Mouse (Mus musculus) gonadal fat pad, adult 2 months (tissue): Measurements from ENCODE around the gene Rchy1. TPM values are rescaled to one million over a fixed set of nuclear protein-coding genes. Genes with fewer than 3 reads are reported as not detected.
"Not testable (repeated sequence)": the region's sequence is repeated elsewhere in the genome, so short reads cannot be mapped to it uniquely, and the experiment has no call there.

ENCODE experiments used
- DNase-seq: peaks from one replicate; pipeline ENCODE4 v3.0.0-alpha.2; 2012; ENCODE audit warnings: low read depth
- polyA plus RNA-seq: library from polyadenylated mRNA; depleted of rRNA; stranded (reverse); fragments of >200 nt; gene quantifications from 2 replicates; pipeline ENCODE4 v1.2.3, GENCODE M21; 2012; rRNA removed

Gene Rchy1
- polyA plus RNA-seq, 1 experiment, result 32.8 TPM

- peak; percentile 89 for DNase-seq
These were observed 2.1 kb downstream of the Rchy1 start for GRCm38 (mm10) chr5:91960606-91961254.

DNA sequence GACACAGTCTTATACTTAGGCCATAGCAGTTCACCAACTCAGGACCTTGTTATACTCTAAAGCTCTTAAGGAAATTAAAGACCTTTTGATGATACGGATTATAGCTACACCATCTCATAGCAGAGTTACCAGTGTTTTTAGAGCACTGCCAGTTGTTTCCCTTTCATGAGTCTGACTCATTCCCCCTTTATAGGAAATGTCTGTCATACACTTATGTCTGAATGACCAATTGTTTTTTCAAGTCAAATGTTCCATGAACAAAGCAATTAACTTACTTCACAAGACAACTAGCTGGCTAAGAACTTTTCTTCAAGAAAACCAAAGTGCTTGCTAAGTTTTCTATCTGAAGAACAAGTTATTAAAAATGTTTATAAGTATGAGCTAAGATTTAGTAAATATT, 2.9 kb downstream of the Rchy1 start:
- DNase-seq, result no peak

DNA sequence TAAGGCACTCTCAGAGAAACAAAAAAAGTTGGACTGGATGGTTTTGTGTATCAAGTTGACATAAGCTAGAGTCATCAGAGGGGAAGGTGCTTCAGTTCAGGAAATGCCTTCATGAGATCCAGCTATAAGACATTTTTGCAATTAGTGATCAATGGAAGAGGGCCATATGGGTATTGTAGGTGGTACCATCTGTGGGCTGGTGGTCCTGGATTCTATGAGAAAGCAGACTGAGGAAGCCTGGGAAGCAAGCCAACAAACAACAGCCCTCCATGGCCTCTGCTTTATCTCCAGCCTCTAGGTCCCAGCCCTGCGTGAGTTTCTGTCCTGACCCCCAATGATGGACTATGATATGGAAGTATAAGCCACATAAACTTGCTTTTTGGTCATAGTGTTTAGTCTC, 3.8 kb downstream of the Rchy1 start:
- DNase-seq, result no peak

DNA sequence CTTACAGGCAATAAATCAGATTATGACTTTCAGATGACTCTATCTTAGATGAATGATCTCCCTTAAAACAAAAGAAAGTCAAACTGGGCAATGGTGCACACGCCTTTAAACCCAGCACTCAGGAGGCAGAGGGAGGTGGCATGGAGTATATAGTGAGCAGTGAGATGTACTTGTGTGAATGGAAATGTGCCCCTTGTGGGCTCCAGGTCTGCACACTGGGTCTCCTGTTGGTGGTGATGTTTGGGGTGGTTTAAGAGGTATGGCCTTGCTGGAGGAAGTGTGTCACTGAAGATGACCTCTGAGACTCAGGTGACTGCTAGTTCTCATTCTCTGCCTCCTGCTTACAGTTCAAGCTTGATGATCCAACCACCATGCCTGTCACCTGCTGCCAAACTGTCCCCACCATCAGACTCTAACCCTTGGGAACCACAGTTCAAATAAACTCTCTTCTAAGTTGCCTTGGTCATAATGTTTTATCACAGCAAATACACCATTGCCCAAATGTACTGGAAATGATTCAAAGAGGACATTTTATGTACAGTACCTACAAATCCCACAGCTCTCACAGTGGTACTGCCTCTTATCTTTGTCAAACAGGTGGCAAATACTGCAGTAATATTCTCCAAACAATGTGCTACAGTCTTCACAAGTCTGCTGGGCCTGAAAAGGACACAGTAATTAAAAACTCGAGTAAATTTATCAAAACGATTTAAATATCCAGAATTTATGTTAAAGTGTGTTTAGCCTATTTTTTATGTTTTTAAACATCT, 5.7 kb downstream of the Rchy1 start:
- no peak for DNase-seq

- DNase-seq, result no peak
These were observed 11.5 kb downstream of the Rchy1 start for GRCm38 (mm10) chr5:91951404-91951803.

- DNase-seq, result no peak
These were observed 13.4 kb downstream of the Rchy1 start for GRCm38 (mm10) chr5:91949441-91949840.

- DNase-seq, result no peak
These were observed 15.9 kb downstream of the Rchy1 start for GRCm38 (mm10) chr5:91947008-91947407.

DNA sequence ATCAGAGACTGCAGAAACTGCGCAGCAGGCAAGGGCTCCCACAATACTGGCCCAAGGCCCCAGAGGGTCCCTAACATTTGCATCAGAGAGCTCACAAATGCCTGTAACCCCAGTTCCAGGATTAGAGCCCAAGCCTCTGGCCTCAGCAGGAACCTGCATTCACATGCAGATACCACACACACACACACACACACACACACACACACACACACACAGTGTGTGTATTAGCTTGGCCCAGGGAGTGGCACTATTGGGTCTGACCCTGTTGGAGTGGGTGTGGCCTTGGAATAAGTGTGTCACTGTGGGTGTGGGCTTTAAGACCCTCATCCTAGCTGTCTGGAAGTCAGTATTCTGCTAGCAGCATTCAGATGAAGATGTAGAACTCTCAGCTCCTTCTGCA, 17.3 kb downstream of the Rchy1 start:
- DNase-seq, result not testable (repeated sequence)

GRCm38 (mm10) chr5:91913231-91913630, 49.6 kb downstream of the Rchy1 start:
- no peak for DNase-seq

DNA sequence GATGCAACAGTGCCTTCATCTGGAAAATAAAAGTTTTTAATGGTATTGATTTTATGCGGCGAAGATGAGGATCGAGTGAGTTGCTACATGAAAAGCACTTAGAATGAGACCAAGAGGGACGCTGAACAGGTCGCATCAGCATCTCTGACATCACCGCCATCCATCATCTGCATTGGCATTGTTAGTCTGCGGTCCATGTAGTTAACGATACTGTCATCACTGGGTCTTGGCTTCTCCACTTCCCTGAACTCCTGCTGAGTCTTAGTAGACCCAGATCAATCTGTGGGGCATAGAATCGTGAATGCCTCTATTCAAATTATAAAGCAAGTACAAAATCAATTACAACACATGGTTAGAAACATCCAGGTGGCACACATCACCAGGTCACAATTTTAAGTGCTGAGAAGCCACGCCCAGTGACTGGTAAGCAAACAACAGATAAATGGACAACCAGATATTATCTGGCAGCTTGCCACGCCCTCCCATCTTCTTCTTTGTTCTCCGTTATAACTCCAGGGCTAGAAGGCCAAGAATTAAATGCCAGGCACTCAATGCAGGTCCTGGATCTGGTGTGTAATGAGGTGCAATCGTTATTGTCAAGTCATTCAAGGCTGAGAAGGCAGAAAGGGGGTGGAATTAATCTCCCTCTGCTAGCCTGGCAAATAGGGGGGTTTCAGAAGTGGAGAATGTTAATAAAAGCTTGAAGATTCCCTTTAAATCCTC, 51.3 kb downstream of the Rchy1 start:
- no peak for DNase-seq

DNA sequence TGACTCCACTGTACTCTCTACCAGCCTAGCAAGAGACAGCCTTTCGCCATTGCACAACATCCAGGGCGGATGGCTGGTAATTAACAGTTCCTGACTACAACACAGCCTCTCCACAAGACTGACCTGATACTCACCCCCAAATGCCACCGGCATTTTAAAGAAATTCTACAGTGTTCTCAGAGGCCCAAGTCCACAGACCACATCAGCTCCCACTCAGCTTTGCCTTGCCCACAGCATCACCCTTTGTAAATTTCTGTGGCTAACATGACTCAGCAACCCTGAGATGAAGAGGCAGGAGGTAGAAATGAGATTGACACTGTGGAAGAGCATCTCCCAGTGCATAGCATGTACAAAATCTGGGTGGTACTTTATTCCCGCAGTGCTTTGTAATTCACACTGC, 52.3 kb downstream of the Rchy1 start:
- no peak for DNase-seq

DNA sequence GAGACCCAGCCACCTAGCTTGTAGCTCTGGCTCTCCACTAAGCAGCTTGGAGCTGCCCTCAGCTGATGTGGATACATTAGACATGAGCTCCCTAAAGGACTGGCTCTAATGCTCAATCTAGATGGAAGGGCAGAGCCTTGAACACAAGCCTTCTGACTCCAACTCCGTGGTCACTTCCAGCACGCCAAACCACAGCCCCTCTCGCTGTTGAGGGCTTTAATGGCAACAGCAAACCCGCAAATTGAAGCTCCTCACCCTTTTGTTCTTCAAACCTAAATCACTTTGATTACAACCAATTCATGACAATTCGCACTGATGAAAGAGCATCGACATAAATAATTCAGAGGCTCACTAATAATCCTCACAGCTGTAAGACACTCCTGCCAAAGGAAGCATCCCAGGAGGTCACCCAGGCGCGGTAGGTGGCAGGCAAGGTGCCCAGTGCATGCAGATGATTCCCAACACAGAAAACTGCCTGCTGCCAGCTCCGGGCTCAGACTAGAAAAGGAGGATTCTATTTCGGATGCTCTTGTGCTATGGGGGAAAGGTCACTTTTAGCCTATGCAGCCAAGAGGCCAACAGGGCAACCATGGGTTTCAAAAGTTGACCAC, 53.8 kb downstream of the Rchy1 start:
- no peak for DNase-seq

Other genes starting within 250 kb of the Rchy1 start
- not detected in 2 replicates for gene Odaph, start 24.4 kb upstream of the Rchy1 start, polyA plus RNA-seq
- gene Cdkl2, start 80.8 kb upstream of the Rchy1 start, polyA plus RNA-seq, result 3.5 and 4.2 TPM in 2 replicates
- gene G3bp2, start 120.7 kb upstream of the Rchy1 start, polyA plus RNA-seq, result 31.6 and 37.3 TPM in 2 replicates
- gene Uso1, start 174.9 kb upstream of the Rchy1 start, polyA plus RNA-seq, result 55.8 and 57.1 TPM in 2 replicates